Mouse (Mus musculus) intestine, embryonic 16.5 days (tissue): ENCODE data around the gene Klhl29. TPM values are rescaled to one million over a fixed set of nuclear protein-coding genes. Genes with fewer than 3 reads are reported as not detected.

Experiments
- ATAC-seq: fragments of 200-750 bp; cut with Nextera tagmentation; 2 replicates; pipeline ENCODE4 v1.8.0; 2017; ENCODE audit warnings: moderate TSS enrichment, moderate library complexity
- H3K27ac ChIP-seq: fragments of 300-500 bp; sonication (generic); 2 replicates; pipeline ENCODE4 v1.5.1; 2014; ENCODE audit warnings: mild to moderate bottlenecking, low read length
- H3K27me3 ChIP-seq: fragments of 300-500 bp; sonication (generic); replicated peaks from 2 replicates; pipeline ENCODE4 v1.6.1; 2014; ENCODE audit warnings: low read length, control low read depth, mixed read lengths; ENCODE audit not compliant: control insufficient read depth, insufficient read depth
- H3K36me3 ChIP-seq: fragments of 300-500 bp; sonication (generic); 2 replicates; pipeline ENCODE4 v1.6.1; 2014; ENCODE audit warnings: low read length, control low read depth; ENCODE audit not compliant: control insufficient read depth, insufficient read depth
- H3K4me1 ChIP-seq: fragments of 300-500 bp; sonication (generic); 2 replicates; pipeline ENCODE4 v1.6.1; 2014; ENCODE audit warnings: low read length, control low read depth, mixed read lengths; ENCODE audit not compliant: control insufficient read depth, insufficient read depth
- H3K4me2 ChIP-seq: fragments of 300-500 bp; sonication (generic); 2 replicates; pipeline ENCODE4 v1.6.1; 2014; ENCODE audit warnings: low read depth, low read length, control low read depth
- H3K4me3 ChIP-seq: fragments of 300-500 bp; sonication (generic); 2 replicates; pipeline ENCODE4 v1.5.1; 2014; ENCODE audit warnings: mild to moderate bottlenecking, low read length
- H3K9ac ChIP-seq: fragments of 300-500 bp; sonication (generic); 2 replicates; pipeline ENCODE4 v1.6.1; 2014; ENCODE audit warnings: low read depth, low read length
- H3K9me3 ChIP-seq: fragments of 300-500 bp; sonication (generic); 2 replicates; pipeline ENCODE4 v1.6.1; 2016; ENCODE audit warnings: low read length, control low read depth; ENCODE audit not compliant: control insufficient read depth
- WGBS: fragments of 180-500 bp; shearing (Covaris S2); extraction: QIAGEN DNeasy Blood & Tissue Kit; methylation state at CpG from one replicate; pipeline ENCODE4 v1.1.7; 2014; 5-methylcytosine and 5-hydroxymethylcytosine counted together
- polyA plus RNA-seq: library from polyadenylated mRNA; unstranded; fragments of >200 nt; fragmentation: Nextera tagmentation; extraction: Ambion mirVana; gene quantifications from 2 replicates; pipeline ENCODE4 v1.2.1, GENCODE M21; 2015

Gene Klhl29
- polyA plus RNA-seq, 1 experiment from 2014 or later, result 0.37 TPM

DNA sequence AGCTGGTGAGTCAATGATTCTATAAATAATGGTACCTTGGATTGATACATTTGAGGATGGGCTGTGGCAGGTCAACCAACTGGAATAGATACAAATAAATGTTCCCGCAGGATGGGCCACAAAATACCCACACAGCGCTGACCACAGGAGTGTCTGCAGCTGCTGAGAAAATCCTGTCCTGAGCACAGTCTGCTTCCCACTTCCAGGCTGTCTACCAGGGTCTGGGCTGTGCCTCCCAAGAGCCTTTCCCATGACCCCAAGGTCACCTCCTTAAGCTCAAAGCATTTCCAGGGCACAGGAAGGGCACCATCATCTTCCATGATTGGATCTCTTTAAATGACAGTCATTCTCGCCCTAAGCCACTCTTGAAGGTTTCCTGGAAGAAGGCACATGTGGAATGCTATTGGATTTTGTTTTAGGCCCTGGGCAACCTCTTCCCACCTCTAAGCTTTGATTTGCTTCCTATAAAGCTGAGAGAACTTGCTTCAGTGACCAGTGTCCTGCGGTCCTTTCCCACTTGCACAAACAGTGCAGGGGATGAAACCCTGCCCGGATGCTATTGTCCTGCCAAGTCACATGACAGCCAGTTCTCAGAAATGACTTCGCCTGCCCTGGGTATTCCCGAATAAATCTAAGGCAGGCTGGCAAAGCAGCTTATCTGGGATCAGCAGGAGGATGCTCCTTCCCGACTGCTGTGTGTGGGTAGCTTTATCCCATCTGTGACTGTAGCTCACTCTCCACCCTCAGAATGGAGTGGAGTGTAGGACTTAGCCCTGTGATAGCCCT lies 38.4 kb downstream of the Klhl29 start:
- ATAC-seq, result no peak
- 60% methylated on average over 8 of the region's 8 CpGs for WGBS
- no peaks in the 10 kb centered on the region for H3K36me3 ChIP-seq

DNA sequence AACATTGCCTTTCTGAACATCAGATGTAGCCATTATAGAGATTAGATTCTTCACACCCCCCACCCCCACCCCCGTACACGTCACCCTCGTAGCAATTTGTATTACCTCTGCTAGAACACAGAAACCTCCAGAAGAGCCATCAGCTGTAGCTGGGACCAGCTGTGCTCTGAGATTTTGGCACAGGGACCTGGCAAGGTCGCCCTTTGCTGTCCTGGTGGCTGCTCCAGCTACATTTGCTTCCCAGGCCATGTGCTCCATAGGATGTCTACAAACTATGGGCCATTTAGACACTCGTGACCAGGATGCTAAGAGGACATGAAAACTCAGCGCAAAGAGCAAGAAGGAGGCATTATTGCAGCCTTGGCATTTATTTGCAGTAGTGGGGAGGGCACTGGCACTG lies 39.2 kb downstream of the Klhl29 start:
- 84% methylated on average over 6 of the region's 6 CpGs for WGBS
- H3K36me3 ChIP-seq, result no peaks in the 10 kb centered on the region
- no peak overlapping the region for H3K4me3 ChIP-seq
- no peaks in the 10 kb centered on the region for H3K9me3 ChIP-seq
- ATAC-seq, result no peak
- H3K9ac ChIP-seq, result no peak overlapping the region
- no peak overlapping the region for H3K27ac ChIP-seq
- no peaks in the 10 kb centered on the region for H3K4me1 ChIP-seq
- no peaks in the 10 kb centered on the region for H3K27me3 ChIP-seq
- no peak overlapping the region for H3K4me2 ChIP-seq

More for the DNA sequence above, 38.4 kb downstream of the Klhl29 start:
- H3K27ac ChIP-seq, result no peak overlapping the region
- H3K4me2 ChIP-seq, result no peak overlapping the region
- H3K4me3 ChIP-seq, result no peak overlapping the region
- no peaks in the 10 kb centered on the region for H3K27me3 ChIP-seq
- H3K9me3 ChIP-seq, result no peaks in the 10 kb centered on the region
- H3K9ac ChIP-seq, result no peak overlapping the region
- no peaks in the 10 kb centered on the region for H3K4me1 ChIP-seq

DNA sequence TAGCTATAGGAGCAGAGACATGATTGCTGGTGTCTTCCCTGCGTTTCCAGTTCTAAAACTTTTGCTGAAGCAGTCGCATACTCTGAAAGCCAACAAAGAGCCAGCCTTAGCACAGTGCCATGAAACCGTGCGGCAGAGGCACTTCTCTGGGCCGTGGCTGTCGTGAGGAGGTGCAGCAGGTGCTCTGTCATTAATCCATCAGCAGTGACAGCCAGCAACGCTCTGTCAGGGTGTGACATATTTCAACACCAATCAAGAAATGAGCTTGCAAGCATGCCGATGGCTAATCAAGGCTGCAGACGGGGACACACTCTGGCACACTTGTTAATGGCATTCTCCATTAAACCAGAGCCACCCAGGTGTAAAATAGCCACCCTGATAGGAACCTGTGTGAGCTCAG lies 40.5 kb downstream of the Klhl29 start:
- Histone ChIP-seq H3K4me3 (no peak overlapping the region), H3K36me3 (no peaks in the 10 kb centered on the region), H3K9me3 (no peaks in the 10 kb centered on the region), H3K27me3 (no peaks in the 10 kb centered on the region), H3K4me2 (no peak overlapping the region), H3K4me1 (no peaks in the 10 kb centered on the region), H3K27ac (no peak overlapping the region), H3K9ac (no peak overlapping the region)
- 69% methylated on average over 9 of the region's 9 CpGs for WGBS
- ATAC-seq, result no peak

DNA sequence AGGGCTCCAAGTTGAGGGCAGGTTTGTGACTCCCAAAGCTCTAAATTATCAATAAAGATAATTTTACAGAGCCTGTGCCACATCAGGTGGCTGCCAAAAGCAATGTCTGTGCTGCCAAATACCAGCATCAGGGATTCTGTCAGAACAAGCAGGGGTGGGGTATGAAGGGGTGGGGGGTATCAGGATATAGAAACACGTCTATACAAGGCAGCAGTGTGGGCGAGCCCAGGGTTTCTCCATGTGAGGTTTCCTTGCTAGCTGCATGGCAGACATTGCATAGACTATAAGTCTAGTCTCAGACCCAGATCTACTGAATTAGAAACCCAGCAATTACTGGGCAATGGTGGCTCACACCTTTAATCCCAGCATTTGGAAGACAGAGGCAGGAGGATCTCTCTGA lies 41.3 kb downstream of the Klhl29 start:
- no peak for ATAC-seq
- Histone ChIP-seq H3K4me1 (no peaks in the 10 kb centered on the region), H3K27me3 (no peaks in the 10 kb centered on the region), H3K9me3 (no peaks in the 10 kb centered on the region), H3K4me2 (no peak overlapping the region), H3K36me3 (no peaks in the 10 kb centered on the region), H3K4me3 (no peak overlapping the region), H3K9ac (no peak overlapping the region), H3K27ac (no peak overlapping the region)
- WGBS, result 77% methylated on average over 2 of the region's 2 CpGs

DNA sequence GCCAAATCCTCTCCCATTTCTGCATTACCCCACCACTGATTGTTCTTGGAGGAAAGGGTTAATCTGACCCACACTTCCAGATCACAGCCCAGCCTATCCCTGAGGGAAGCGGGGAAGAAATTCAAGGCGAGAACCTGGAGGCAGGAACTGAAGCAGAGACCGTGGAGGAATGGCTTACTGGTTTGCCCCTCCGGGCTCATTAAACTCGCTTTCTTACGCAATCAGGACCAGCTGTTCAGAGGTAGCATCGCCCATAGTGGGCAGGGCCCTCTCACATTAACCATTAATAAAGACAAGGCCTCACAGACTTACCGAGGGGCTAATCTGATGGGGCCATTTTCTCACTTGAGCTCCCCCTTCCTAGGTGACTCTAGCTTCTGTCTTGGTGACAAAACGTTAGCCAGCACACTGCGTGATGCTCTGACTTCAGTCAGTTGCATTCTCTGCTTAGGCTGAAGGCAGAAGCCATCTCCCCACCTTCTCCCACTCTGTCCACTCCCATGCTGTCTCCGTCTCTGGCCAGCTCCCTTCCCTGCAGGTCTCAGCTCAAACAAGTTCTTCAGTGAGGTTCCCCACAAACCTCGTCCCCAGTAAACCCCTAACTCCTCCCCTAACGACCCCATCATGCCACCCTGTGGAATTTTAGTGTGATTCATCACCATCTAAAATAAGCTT lies 43.5 kb downstream of the Klhl29 start:
- Histone ChIP-seq H3K27me3 (no peaks in the 10 kb centered on the region), H3K4me3 (no peak overlapping the region), H3K4me2 (no peak overlapping the region), H3K36me3 (no peaks in the 10 kb centered on the region), H3K9me3 (no peaks in the 10 kb centered on the region), H3K9ac (no peak overlapping the region), H3K4me1 (no peaks in the 10 kb centered on the region), H3K27ac (no peak overlapping the region)
- WGBS, result 57% methylated on average over 13 of the region's 13 CpGs
- ATAC-seq, result peak; percentile 40; the same call in 1 of the 2 replicates

DNA sequence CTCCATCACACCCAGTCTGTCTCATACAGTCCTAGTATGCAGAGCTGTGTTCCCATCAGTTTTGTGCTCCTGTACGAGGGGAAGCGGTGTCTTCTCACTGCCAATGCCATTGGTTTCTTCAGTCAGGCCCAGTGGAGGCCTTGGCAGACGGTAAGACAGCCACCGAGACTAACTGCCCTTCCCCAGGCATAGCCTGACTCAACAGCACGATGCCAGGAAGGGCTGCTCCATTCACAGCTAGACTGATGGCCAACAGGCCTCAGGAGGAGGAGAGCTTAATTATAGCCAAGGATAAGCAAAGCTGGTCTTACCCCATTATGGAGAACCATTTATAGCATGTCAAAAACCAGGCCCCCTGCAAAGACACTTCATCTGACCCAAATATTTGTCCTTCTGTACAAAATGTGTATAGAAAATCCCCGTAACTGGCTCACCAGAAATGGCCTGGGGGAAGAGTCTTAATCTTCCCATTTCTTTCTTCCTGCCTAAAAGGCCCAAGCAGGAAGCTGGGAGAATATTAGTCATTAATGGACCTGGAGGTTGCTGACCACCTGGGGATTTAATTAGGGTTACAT lies 44.9 kb downstream of the Klhl29 start:
- WGBS, result 67% methylated on average over 6 of the region's 6 CpGs
- Histone ChIP-seq H3K4me3 (no peak overlapping the region), H3K9me3 (no peaks in the 10 kb centered on the region), H3K4me2 (no peak overlapping the region), H3K27me3 (no peaks in the 10 kb centered on the region), H3K27ac (no peak overlapping the region), H3K9ac (no peak overlapping the region), H3K36me3 (no peaks in the 10 kb centered on the region), H3K4me1 (no peaks in the 10 kb centered on the region)
- no peak for ATAC-seq

DNA sequence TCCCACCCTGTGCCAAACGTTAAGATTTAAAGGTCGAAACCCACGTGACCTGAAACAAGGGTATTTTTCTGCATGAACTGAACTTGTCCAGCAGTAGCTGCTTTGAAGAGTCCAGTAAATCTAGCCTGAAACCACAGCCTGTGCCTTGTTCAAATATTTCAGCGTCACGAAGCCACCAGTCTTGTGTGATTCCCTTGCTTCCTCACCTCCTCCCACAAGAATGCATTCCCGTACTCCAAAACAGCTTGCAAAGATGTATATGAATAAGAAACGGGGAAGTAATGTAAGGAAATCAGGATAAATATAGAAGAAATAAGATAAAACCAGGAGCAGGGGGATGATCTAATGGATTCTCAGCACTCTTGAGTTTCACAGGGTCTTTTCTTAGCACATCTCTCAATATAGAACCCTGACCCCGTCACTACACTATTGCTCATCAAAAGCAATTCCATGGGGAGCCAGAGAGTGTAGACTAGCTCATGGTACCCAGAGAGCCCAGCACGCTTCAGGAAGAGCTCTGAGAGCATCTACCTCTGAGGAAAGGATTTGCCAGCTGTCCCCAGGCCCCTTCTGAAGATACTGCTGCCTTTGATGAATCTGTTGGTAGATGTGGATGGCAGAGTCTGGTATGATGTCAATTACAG lies 52.9 kb downstream of the Klhl29 start:
- Histone ChIP-seq H3K4me1 (no peaks in the 10 kb centered on the region), H3K4me3 (no peak overlapping the region), H3K9ac (no peak overlapping the region), H3K4me2 (no peak overlapping the region), H3K36me3 (no peaks in the 10 kb centered on the region), H3K9me3 (no peaks in the 10 kb centered on the region), H3K27me3 (no peaks in the 10 kb centered on the region), H3K27ac (no peak overlapping the region)
- no peak for ATAC-seq
- WGBS, result 85% methylated on average over 9 of the region's 9 CpGs

DNA sequence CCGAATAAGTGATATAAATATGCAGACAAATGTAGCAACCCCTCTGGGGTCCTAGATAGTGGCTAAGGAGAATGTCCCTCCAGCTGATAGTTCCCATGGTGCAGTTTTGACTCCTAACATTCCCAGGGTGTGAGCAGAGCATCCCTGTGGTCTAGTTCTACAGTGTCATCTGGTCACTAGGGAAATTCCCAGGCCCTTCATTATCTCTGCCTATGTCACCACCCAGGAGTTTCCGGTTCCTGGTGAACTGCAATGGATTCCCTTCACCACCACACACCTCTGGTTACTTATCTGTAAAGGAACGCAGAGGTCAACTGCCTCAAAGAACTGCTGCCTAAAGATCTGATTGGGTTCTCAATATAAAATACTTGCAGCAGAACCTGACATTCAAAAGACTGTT lies 54.5 kb downstream of the Klhl29 start:
- H3K4me3 ChIP-seq, result no peak overlapping the region
- no peaks in the 10 kb centered on the region for H3K36me3 ChIP-seq
- no peaks in the 10 kb centered on the region for H3K9me3 ChIP-seq
- no peak overlapping the region for H3K9ac ChIP-seq
- ATAC-seq, result no peak
- no peaks in the 10 kb centered on the region for H3K27me3 ChIP-seq
- WGBS, result 91% methylated on average over 3 of the region's 3 CpGs
- H3K4me1 ChIP-seq, result 0 out of 2 replicates have a peak, but pooled peaks cover 3% of the 10 kb centered on the region
- H3K27ac ChIP-seq, result no peak overlapping the region
- no peak overlapping the region for H3K4me2 ChIP-seq

DNA sequence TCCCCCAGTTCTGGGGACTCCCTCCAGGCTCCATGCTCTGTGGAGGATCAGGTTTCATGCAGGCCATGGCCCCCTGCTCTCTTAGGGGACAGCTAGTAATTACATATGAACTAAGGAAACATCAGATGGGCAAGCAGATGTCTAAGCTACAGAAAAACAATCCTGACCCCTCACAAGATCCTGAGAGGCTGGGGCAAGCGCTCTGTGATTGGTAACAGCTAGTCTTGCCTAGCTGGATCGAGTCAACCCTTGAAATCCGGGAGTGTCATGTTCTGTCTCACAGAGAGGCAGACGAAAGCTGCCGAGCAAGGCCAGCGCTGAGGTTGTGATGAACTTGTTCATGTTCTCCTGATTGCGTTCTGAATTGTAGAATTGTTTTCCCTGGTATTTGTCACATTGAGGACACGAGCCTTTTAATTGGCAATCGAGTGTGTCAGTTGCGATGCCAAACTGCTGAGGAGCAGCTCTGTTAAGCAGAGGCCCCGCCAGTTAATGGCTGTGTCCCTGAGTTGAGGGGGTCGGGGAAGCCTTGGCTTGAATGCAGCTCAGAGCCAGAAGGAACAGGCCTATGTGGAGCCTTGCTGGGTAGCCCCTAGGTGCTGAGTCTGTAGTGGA lies 56.0 kb downstream of the Klhl29 start:
- ATAC-seq, result no peak

More for the DNA sequence above, 56.0 kb downstream of the Klhl29 start:
- no peaks in the 10 kb centered on the region for H3K36me3 ChIP-seq
- no peak overlapping the region for H3K4me3 ChIP-seq
- 0 out of 2 replicates have a peak, but pooled peaks cover 3% of the 10 kb centered on the region for H3K4me1 ChIP-seq
- H3K9me3 ChIP-seq, result no peaks in the 10 kb centered on the region
- H3K9ac ChIP-seq, result no peak overlapping the region
- no peak overlapping the region for H3K4me2 ChIP-seq
- WGBS, result 38% methylated on average over 12 of the region's 12 CpGs
- no peak overlapping the region for H3K27ac ChIP-seq
- no peaks in the 10 kb centered on the region for H3K27me3 ChIP-seq
